Mouse (Mus musculus): ENCODE results near the gene Epc2. TPM values are rescaled to one million over a fixed set of nuclear protein-coding genes. Genes with fewer than 3 reads are reported as not detected.
A peak's percentile ranks its signal among the peaks of the same experiment; 100 is the strongest.

Epc2 gene
- 6.4 and 6.5 TPM in 2 replicates for polyA plus RNA-seq (2015; fragmentation: Nextera tagmentation; extraction: Ambion mirVana)

DNA sequence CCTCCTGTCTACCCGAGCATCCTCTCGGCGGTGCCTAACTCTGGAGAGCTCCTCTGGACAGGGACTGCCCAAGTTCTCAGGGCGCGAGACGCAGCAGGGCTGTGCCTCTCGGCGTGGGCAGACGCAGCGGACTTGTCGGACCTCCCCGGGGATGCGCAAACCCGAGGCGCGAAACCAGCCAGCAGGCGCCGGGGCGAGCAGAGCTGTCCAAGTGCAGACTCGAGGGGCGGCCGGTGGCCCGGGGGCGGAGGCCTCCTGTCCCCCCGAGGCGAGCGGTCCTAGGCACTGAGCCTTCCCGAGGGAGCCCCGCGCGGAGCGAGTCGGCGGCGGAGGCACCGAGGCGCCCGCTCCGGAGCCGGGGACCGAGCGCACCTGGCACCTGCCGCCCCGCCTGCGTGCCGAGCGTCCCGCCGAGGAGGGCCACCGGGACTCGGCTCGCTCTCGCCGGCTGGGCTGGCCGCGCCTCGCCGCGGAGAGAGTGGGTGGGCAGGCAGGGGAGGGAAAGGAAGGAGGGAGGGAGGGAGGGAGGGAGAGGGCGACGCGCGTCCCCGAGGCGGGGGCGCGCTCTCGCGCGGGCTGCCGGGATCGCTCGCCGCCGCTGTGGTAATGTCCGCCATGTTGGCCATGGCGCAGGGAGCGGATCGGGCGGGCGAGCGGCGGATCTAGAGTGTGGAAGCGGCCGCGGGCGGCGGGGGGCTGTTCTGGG is at the start of gene Epc2:
Gene Epc2 (plus strand): TSS at position 556 of the 706 bp plus-strand sequence.
- 2% methylated on average over 73 of the region's 88 CpGs for WGBS
- Histone ChIP-seq H3K9ac (peak within 1 kb of the TSS; percentile 91), H3K36me3 (no peaks in the 10 kb centered on the region), H3K27ac (peak within 1 kb of the TSS; percentile 99), H3K4me3 (peak within 1 kb of the TSS; percentile 94), H3K4me2 (peak within 1 kb of the TSS; percentile 83), H3K9me3 (no peaks in the 10 kb centered on the region), H3K27me3 (no peaks in the 10 kb centered on the region), H3K4me1 (peaks cover 7% of the 10 kb centered on the region; the same call in 1 of the 2 replicates)
- peak; percentile 89 for ATAC-seq (ENCODE audit: borderline replicate concordance, extremely low read depth, low FRiP score, low TSS enrichment)

DNA sequence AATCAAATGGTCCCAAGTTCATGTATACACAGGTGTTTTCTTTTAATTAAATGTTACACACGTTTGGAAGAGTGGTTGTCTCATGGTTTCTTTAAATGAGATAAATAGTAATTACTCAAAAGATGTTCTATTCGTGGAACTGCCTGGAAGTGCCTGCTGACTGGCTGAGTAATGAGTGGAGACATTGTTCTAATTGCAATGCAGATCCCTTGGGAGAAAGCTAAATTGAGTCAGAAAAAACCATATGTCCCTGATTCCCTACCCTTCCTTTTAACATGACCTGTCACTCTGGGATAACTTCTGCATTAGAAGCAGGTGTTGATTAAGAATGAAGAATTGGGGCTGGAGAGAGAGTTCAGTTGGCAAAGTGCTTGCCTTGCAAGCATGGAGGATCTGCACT is 45.3 kb upstream of the Epc2 start:
- 45% methylated on average over 2 of the region's 2 CpGs for WGBS

DNA sequence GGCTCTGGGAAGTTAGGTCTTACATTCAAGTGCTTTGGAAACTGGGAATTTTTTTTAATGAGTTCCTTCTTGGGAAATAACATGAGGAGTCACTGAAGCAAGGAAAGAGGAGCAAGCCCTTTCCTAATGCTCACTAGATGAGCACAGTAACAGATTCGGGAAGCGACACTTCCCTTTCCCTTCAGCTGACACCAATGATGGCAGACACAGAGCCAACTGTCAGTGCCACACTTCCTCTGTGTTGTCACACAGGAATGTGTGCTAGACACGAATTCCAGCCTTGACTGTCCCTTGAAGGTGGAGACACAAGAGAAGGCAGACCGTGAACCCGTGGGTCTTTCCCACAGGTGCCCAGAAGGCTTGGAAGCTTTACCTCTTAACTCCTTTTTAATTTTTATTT is 39.6 kb upstream of the Epc2 start:
- no peaks in the 10 kb centered on the region for H3K27me3 ChIP-seq

More for the DNA sequence above, 45.3 kb upstream of the Epc2 start:
- Histone ChIP-seq H3K9me3 (no peaks in the 10 kb centered on the region), H3K27me3 (no peaks in the 10 kb centered on the region), H3K4me3 (no peak overlapping the region), H3K27ac (no peak overlapping the region), H3K9ac (no peak overlapping the region), H3K36me3 (no peaks in the 10 kb centered on the region), H3K4me1 (no peaks in the 10 kb centered on the region), H3K4me2 (no peak overlapping the region)
- ATAC-seq (ENCODE audit: borderline replicate concordance, extremely low read depth, low FRiP score, low TSS enrichment), result no peak

DNA sequence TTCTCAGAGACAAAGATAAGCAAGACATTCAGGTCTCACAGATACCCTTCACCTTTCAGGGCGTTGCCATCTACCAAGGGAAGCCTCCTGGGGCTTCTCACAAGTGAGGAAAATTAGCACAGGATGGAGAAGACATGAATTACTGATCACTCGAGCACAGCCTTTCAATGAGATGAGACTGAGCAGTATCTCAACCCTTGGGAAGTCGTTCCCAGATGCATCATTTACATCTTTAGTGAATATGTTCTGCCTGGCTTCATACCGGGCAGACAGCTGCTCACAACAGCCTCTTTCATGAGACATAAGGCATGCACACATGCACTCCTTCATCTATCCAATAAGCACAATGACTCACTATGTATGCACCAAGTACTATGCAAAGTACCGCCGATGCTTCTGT is 38.7 kb upstream of the Epc2 start:
- Histone ChIP-seq H3K4me2 (no peak overlapping the region), H3K9ac (no peak overlapping the region), H3K4me1 (no peaks in the 10 kb centered on the region), H3K4me3 (no peak overlapping the region), H3K27me3 (no peaks in the 10 kb centered on the region), H3K36me3 (no peaks in the 10 kb centered on the region), H3K27ac (no peak overlapping the region), H3K9me3 (no peaks in the 10 kb centered on the region)
- ATAC-seq (ENCODE audit: borderline replicate concordance, extremely low read depth, low FRiP score, low TSS enrichment), result no peak
- WGBS, result 76% methylated on average over 6 of the region's 6 CpGs

More for the DNA sequence above, 39.6 kb upstream of the Epc2 start:
- Histone ChIP-seq H3K9ac (no peak overlapping the region), H3K4me1 (no peaks in the 10 kb centered on the region), H3K4me2 (no peak overlapping the region), H3K9me3 (no peaks in the 10 kb centered on the region), H3K27ac (no peak overlapping the region), H3K36me3 (no peaks in the 10 kb centered on the region), H3K4me3 (no peak overlapping the region)
- no peak for ATAC-seq (ENCODE audit: borderline replicate concordance, extremely low read depth, low FRiP score, low TSS enrichment)
- 66% methylated on average over 5 of the region's 5 CpGs for WGBS

DNA sequence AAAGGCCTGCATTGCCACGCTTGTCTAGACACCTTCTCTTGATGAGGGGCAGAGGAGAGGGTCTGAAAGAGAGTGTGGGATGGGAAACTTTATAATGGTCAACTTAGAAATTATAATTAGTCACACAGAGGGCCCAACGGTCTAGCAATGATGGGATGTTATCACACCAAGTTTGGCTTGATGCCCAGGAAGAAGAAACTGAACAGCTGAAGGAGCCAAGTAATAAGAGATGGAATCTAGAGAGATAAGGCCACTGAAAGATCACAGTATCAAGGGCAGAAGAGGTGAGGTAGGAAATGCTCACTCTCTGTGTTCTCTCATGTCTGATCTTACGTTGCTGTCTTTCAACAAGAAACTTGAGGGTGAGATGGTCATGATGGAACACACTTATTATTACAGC is 35.4 kb upstream of the Epc2 start:
- WGBS, result 45% methylated on average over 3 of the region's 3 CpGs
- Histone ChIP-seq H3K4me2 (no peak overlapping the region), H3K27ac (no peak overlapping the region), H3K27me3 (no peaks in the 10 kb centered on the region), H3K9me3 (no peaks in the 10 kb centered on the region), H3K9ac (no peak overlapping the region), H3K4me1 (no peaks in the 10 kb centered on the region), H3K4me3 (no peak overlapping the region), H3K36me3 (no peaks in the 10 kb centered on the region)
- ATAC-seq (ENCODE audit: borderline replicate concordance, extremely low read depth, low FRiP score, low TSS enrichment), result no peak

DNA sequence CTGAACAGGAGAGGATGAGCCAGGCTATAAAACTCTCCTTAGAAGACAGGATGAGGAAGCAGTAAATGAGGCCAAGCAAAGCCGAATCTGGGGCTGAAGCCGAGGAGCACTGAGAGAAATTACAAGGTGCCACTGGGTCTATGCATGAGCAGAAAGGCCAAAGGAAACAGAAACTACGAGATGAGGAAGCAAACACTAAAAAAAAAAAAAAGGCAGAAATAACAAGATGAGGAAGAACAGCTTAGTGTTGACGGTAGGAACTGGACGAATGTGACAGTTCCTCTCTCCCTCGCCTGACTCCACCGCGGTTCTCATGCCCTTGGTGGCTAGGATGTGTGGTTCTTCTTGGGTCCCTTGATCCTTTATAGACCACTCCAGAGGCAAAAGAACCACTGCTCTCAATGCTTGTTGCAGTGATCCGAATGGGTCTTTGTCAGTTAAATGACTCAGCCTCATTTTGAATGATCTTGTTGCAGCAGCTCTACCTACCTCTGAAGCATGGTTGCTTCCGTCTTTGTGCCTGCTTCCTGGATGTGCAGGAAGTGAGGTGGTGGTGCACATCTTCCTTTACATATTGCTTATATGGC is 34.2 kb upstream of the Epc2 start:
- Histone ChIP-seq H3K9ac (no peak overlapping the region), H3K4me3 (no peak overlapping the region), H3K4me2 (no peak overlapping the region), H3K36me3 (no peaks in the 10 kb centered on the region), H3K27me3 (no peaks in the 10 kb centered on the region), H3K4me1 (no peaks in the 10 kb centered on the region), H3K9me3 (no peaks in the 10 kb centered on the region), H3K27ac (no peak overlapping the region)
- 63% methylated on average over 10 of the region's 10 CpGs for WGBS
- ATAC-seq (ENCODE audit: borderline replicate concordance, extremely low read depth, low FRiP score, low TSS enrichment), result no peak

DNA sequence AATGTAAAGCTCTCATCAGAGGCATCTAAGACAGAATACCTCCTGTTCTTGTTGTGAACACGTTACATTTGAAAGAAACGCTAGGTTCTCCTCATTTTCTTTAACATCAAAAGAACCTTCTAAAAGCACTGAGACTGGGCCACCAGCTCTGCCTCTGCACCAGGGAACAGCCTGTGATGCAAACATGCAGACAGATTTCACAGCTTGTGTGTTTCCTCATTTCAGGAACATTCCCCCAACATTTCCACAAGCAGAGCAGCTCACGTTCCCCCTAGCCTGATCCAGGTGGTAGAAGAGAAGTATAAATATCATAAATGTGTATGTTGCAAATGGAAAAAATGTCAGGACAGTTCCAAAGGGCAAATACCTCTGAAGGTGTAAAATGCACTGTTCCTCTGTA is 30.9 kb upstream of the Epc2 start:
- Histone ChIP-seq H3K4me1 (no peaks in the 10 kb centered on the region), H3K9me3 (no peaks in the 10 kb centered on the region), H3K36me3 (no peaks in the 10 kb centered on the region), H3K27me3 (no peaks in the 10 kb centered on the region), H3K27ac (no peak overlapping the region), H3K9ac (no peak overlapping the region), H3K4me3 (no peak overlapping the region), H3K4me2 (no peak overlapping the region)
- WGBS, result 81% methylated on average over 3 of the region's 3 CpGs
- no peak for ATAC-seq (ENCODE audit: borderline replicate concordance, extremely low read depth, low FRiP score, low TSS enrichment)

DNA sequence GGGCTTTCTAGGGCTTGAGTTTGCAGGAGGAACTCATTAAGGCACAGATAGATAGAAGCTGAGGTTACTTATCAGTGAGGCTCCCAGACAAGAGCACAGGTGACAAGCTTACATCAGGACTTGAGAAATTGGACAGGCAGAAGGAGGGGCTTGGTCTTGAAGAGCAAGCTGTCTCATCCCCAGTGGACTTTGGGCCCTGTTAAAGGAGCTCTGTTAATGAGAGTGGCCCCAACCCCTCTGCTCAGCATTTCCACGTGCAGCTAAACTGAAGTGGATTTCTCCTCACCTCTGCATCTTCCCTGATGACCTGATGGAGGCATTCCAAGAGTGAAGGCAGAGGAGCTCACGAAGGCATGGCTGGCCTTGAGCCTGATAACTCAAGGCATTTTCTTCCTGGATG is 27.4 kb upstream of the Epc2 start:
- WGBS, result 69% methylated on average over 2 of the region's 2 CpGs
- H3K4me2 ChIP-seq, result no peak overlapping the region
- no peak overlapping the region for H3K27ac ChIP-seq
- H3K4me1 ChIP-seq, result no peaks in the 10 kb centered on the region
- H3K4me3 ChIP-seq, result no peak overlapping the region
- H3K9me3 ChIP-seq, result no peaks in the 10 kb centered on the region
- no peaks in the 10 kb centered on the region for H3K27me3 ChIP-seq
- no peak for ATAC-seq (ENCODE audit: borderline replicate concordance, extremely low read depth, low FRiP score, low TSS enrichment)
- no peaks in the 10 kb centered on the region for H3K36me3 ChIP-seq
- H3K9ac ChIP-seq, result no peak overlapping the region

DNA sequence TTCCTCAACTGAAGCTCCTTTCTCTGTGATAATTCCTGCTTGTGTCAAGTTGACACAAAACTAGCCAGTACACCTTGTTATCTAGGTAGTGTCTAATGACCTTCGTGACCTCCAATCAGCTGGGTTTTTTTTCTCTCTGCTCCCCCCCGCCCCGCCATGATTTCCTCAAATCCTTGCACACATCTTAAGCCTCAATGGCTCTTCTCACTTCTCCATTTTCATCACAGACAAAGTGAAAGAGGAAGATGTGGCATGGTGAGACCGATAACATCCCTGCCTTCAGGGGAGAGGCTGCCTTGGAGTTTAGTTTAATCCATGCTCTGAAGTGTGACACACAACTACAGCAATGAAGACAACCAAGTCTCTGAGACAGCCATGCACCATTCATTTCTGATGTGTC is 26.5 kb upstream of the Epc2 start:
- WGBS, result 83% methylated on average over 4 of the region's 4 CpGs
- no peak for ATAC-seq (ENCODE audit: borderline replicate concordance, extremely low read depth, low FRiP score, low TSS enrichment)

DNA sequence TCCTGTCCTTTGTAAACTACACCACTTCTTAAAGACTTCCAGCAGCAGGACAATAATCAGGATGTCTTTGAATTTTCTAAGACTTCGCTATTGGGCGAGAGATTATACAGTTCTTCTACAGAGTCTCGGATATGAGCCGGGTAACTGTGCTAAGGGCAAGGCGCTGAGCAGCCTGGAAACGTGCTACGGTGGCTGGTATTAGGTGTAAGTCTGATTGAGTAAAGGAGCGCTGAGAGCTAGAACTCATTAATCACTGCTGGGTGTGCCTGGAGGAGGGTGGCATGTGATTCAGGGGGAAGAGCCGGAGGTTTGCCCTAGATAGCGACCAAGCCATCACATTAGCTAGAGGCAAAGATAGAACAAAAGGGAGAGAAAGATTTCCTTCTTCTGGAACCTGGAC is 25.1 kb upstream of the Epc2 start:
- H3K4me1 ChIP-seq, result no peaks in the 10 kb centered on the region
- no peak overlapping the region for H3K4me3 ChIP-seq
- no peak overlapping the region for H3K4me2 ChIP-seq
- H3K27ac ChIP-seq, result no peak overlapping the region
- no peak overlapping the region for H3K9ac ChIP-seq
- no peaks in the 10 kb centered on the region for H3K36me3 ChIP-seq
- H3K9me3 ChIP-seq, result no peaks in the 10 kb centered on the region
- H3K27me3 ChIP-seq, result no peaks in the 10 kb centered on the region
- no peak for ATAC-seq (ENCODE audit: borderline replicate concordance, extremely low read depth, low FRiP score, low TSS enrichment)
- 53% methylated on average over 10 of the region's 10 CpGs for WGBS

More for the DNA sequence above, 26.5 kb upstream of the Epc2 start:
- no peaks in the 10 kb centered on the region for H3K4me1 ChIP-seq
- no peak overlapping the region for H3K9ac ChIP-seq
- no peaks in the 10 kb centered on the region for H3K9me3 ChIP-seq
- no peaks in the 10 kb centered on the region for H3K36me3 ChIP-seq
- H3K27me3 ChIP-seq, result no peaks in the 10 kb centered on the region
- no peak overlapping the region for H3K4me3 ChIP-seq
- no peak overlapping the region for H3K4me2 ChIP-seq
- no peak overlapping the region for H3K27ac ChIP-seq

DNA sequence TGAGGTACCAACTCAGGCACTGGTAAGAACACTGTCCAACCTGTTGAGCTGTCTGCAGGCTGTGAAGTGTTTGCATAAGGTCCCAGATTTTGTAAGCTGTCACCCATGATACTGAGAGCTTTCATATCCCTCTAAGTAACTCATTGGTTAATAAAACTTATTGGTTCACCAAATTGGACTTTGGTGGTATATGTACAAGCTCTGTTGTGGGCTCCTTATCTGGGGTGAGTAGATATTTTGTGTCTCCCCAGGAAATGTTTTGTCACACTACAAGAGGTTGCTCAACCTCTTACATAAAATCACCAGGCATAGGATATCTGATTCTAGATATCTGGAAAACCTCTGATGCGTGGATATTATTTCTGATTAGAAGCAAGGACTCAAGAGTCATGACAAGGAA is 20.3 kb upstream of the Epc2 start:
- Histone ChIP-seq H3K4me2 (no peak overlapping the region), H3K9ac (no peak overlapping the region), H3K9me3 (no peaks in the 10 kb centered on the region), H3K27ac (no peak overlapping the region), H3K4me3 (no peak overlapping the region), H3K36me3 (no peaks in the 10 kb centered on the region), H3K4me1 (no peaks in the 10 kb centered on the region), H3K27me3 (no peaks in the 10 kb centered on the region)
- 89% methylated on average over 1 of the region's 1 CpGs for WGBS
- ATAC-seq (ENCODE audit: borderline replicate concordance, extremely low read depth, low FRiP score, low TSS enrichment), result no peak

DNA sequence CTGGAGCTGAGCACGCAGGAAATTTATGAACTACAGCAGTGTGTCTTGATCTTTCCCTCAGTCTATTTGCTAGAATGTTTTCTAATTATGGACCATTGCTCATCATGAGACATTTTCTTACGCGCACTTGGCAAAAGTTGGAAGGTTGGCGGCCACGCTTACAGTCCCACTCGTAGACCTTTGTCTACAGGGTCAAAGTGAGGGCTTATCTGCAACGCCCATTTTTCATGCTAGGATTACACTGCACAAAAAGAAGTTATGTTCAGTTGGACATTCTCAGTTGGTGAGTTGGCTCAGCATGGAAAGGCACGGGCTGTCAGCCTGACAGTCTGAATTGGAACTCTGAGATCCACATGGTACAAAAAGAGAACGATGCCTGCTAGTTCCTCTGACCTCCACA is 18.1 kb upstream of the Epc2 start:
- no peak overlapping the region for H3K4me2 ChIP-seq
- H3K4me3 ChIP-seq, result no peak overlapping the region
- no peaks in the 10 kb centered on the region for H3K9me3 ChIP-seq
- H3K27me3 ChIP-seq, result no peaks in the 10 kb centered on the region
- 76% methylated on average over 9 of the region's 9 CpGs for WGBS
- H3K9ac ChIP-seq, result no peak overlapping the region
- ATAC-seq (ENCODE audit: borderline replicate concordance, extremely low read depth, low FRiP score, low TSS enrichment), result no peak
- H3K27ac ChIP-seq, result no peak overlapping the region
- no peaks in the 10 kb centered on the region for H3K4me1 ChIP-seq
- H3K36me3 ChIP-seq, result no peaks in the 10 kb centered on the region

Data from lung, embryonic 15.5 days (tissue).